Mouse (Mus musculus) small intestine, adult 2 months (tissue): ENCODE data around the gene Snapc3.

Experiments used
- CTCF ChIP-seq: fragments of 200-500 bp; IDR thresholded peaks from 2 replicates; pipeline ENCODE4 v1.5.1; 2012; ENCODE audit warnings: low read depth, mild to moderate bottlenecking, control low read depth, inconsistent platforms, low read length, moderate library complexity, mixed read lengths; ENCODE audit not compliant: insufficient replicate concordance, insufficient read length; ENCODE audit errors: extremely low read depth
- POLR2A ChIP-seq: fragments of 200-500 bp; IDR thresholded peaks from 2 replicates; pipeline ENCODE4 v1.6.1; 2012; ENCODE audit warnings: low read depth, mild to moderate bottlenecking, control low read depth, inconsistent platforms, low read length, moderate library complexity

- TF ChIP-seq CTCF (no peak), POLR2A (no peak)
Measured at GRCm38 (mm10) chr4:83441050-83441449, 23.5 kb downstream of the Snapc3 start.
